Mouse (Mus musculus): Measurements from ENCODE around the gene Pald1. TPM values are rescaled to one million over a fixed set of nuclear protein-coding genes. Genes with fewer than 3 reads are reported as not detected.

Gene Pald1
- polyA plus RNA-seq, 1 experiment from 2014 or later: 19.5 TPM

DNA sequence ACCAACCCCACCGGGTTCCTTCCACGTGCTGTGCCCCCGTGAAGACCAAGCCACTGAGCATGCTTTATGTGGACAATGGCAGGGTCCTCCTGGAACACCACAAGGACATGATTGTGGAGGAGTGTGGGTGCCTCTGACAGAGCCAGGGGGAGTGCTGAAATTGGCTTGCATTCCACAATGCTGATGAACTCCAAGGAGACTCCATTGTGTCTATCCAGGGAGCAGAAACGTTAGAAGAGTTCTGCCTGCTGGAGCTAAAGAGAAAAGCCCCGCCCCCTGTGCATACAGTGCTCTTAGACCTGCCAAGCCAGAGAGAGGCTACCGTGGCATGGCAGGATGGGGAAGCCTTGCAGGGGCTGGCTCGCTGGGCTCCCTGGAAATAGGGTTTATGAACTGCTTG, 41.2 kb upstream of the Pald1 start:
- Histone ChIP-seq H3K4me3 (ENCODE audit: control insufficient read depth in 1 of 2, insufficient read depth in 1 of 2, low read depth in 1 of 2, low read length in 2 of 2) (no peak overlapping the region), H3K27ac (replicated peaks in 1 of 2; ENCODE audit: control insufficient read depth in 1 of 2, insufficient read depth in 1 of 2, low read depth in 2 of 2, low read length in 2 of 2) (no peak overlapping the region), H3K4me1 (ENCODE audit: control insufficient read depth in 2 of 2, insufficient read depth in 2 of 2, low read length in 2 of 2) (peaks cover 7 to 21% of the 10 kb centered on the region in 2 experiments), H3K4me2 (ENCODE audit: low read length) (peak overlapping the region; percentile 44), H3K9ac (ENCODE audit: low read length) (no peak overlapping the region; the same call in 1 of the 2 replicates), H3K36me3 (ENCODE audit: control insufficient read depth, insufficient read depth, low read length) (peaks cover 5% of the 10 kb centered on the region), H3K9me3 (ENCODE audit: control insufficient read depth, low read length) (no peaks in the 10 kb centered on the region), H3K27me3 (ENCODE audit: control insufficient read depth, insufficient read depth, low read length) (peaks cover 9% of the 10 kb centered on the region)
- WGBS: 19% methylated on average over 7 of the region's 7 CpGs
- ATAC-seq (ENCODE audit: insufficient number of reproducible peaks, insufficient read depth, low FRiP score, low read depth): no peak; the same call in 1 of the 2 replicates

DNA sequence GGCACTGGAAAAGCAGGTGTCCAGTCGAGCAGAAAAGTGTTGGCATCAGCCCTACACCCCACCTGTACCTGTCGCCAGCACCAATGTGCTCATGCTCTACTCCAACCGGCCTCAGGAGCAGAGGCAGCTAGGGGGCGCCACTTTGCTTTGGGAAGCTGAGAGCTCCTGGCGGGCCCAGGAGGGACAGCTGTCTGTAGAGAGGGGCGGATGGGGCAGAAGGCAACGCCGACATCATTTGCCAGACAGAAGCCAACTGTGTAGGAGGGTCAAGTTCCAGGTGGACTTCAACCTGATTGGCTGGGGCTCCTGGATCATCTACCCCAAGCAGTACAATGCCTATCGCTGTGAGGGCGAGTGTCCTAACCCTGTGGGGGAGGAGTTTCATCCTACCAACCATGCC, 40.0 kb upstream of the Pald1 start:
- H3K36me3 ChIP-seq (ENCODE audit: control insufficient read depth, insufficient read depth, low read length): no peaks in the 10 kb centered on the region
- H3K9ac ChIP-seq (ENCODE audit: low read length): no peak overlapping the region
- no peak overlapping the region for H3K4me3 ChIP-seq (ENCODE audit: control insufficient read depth in 1 of 2, insufficient read depth in 1 of 2, low read depth in 1 of 2, low read length in 2 of 2)
- peaks cover 21% of the 10 kb centered on the region for H3K27me3 ChIP-seq (ENCODE audit: control insufficient read depth, insufficient read depth, low read length)
- WGBS: 56% methylated on average over 10 of the region's 10 CpGs
- ATAC-seq (ENCODE audit: insufficient number of reproducible peaks, insufficient read depth, low FRiP score, low read depth): no peak
- H3K27ac ChIP-seq (replicated peaks in 1 of 2; ENCODE audit: control insufficient read depth in 1 of 2, insufficient read depth in 1 of 2, low read depth in 2 of 2, low read length in 2 of 2): no peak overlapping the region
- H3K4me1 ChIP-seq (ENCODE audit: control insufficient read depth in 2 of 2, insufficient read depth in 2 of 2, low read length in 2 of 2): peaks cover 9 to 24% of the 10 kb centered on the region in 2 experiments
- no peak overlapping the region for H3K4me2 ChIP-seq (ENCODE audit: low read length)
- H3K9me3 ChIP-seq (ENCODE audit: control insufficient read depth, low read length): no peaks in the 10 kb centered on the region

GRCm38 (mm10) chr10:61422861-61423260, 39.5 kb upstream of the Pald1 start:
- H3K9me3 ChIP-seq (ENCODE audit: control insufficient read depth, low read length): no peaks in the 10 kb centered on the region
- peaks cover 9 to 28% of the 10 kb centered on the region in 2 experiments for H3K4me1 ChIP-seq (ENCODE audit: control insufficient read depth in 2 of 2, insufficient read depth in 2 of 2, low read length in 2 of 2)
- H3K36me3 ChIP-seq (ENCODE audit: control insufficient read depth, insufficient read depth, low read length): no peaks in the 10 kb centered on the region
- no peak overlapping the region for H3K4me3 ChIP-seq (ENCODE audit: control insufficient read depth in 1 of 2, insufficient read depth in 1 of 2, low read depth in 1 of 2, low read length in 2 of 2)
- H3K27me3 ChIP-seq (ENCODE audit: control insufficient read depth, insufficient read depth, low read length): peaks cover 25% of the 10 kb centered on the region
- 88% methylated on average over 12 of the region's 12 CpGs for WGBS
- H3K9ac ChIP-seq (ENCODE audit: low read length): no peak overlapping the region
- ATAC-seq (ENCODE audit: insufficient number of reproducible peaks, insufficient read depth, low FRiP score, low read depth): no peak
- no peak overlapping the region for H3K4me2 ChIP-seq (ENCODE audit: low read length)
- H3K27ac ChIP-seq (replicated peaks in 1 of 2; ENCODE audit: control insufficient read depth in 1 of 2, insufficient read depth in 1 of 2, low read depth in 2 of 2, low read length in 2 of 2): no peak overlapping the region

DNA sequence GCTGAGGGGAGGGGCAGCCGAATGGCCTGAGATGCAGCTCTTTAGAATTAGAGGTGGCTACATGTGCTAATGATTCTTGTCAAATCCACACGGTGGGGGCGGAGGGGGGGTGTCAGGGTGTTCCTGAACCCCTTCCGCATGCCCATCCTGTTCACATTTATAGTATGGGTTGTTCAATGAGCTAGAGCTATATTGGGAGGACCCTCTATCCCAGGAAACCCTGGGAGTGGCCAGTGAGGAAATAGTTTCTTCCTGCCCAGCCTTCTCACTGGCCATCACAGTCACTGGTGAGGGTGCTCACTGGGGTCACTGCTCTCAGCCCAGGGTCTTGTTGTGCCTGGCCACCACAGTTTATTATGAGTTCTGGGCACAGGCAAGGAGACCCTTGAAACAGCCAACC, 36.7 kb upstream of the Pald1 start:
- no peak overlapping the region for H3K4me2 ChIP-seq (ENCODE audit: low read length)
- H3K4me1 ChIP-seq (ENCODE audit: control insufficient read depth in 2 of 2, insufficient read depth in 2 of 2, low read length in 2 of 2): peaks cover 9 to 18% of the 10 kb centered on the region in 2 experiments
- no peak overlapping the region for H3K4me3 ChIP-seq (ENCODE audit: control insufficient read depth in 1 of 2, insufficient read depth in 1 of 2, low read depth in 1 of 2, low read length in 2 of 2)
- H3K9me3 ChIP-seq (ENCODE audit: control insufficient read depth, low read length): no peaks in the 10 kb centered on the region
- ATAC-seq (ENCODE audit: insufficient number of reproducible peaks, insufficient read depth, low FRiP score, low read depth): no peak
- H3K27me3 ChIP-seq (ENCODE audit: control insufficient read depth, insufficient read depth, low read length): peaks cover 45% of the 10 kb centered on the region
- 50% methylated on average over 4 of the region's 4 CpGs for WGBS
- no peak overlapping the region for H3K27ac ChIP-seq (replicated peaks in 1 of 2; ENCODE audit: control insufficient read depth in 1 of 2, insufficient read depth in 1 of 2, low read depth in 2 of 2, low read length in 2 of 2)
- H3K9ac ChIP-seq (ENCODE audit: low read length): no peak overlapping the region
- no peaks in the 10 kb centered on the region for H3K36me3 ChIP-seq (ENCODE audit: control insufficient read depth, insufficient read depth, low read length)

- H3K4me2 ChIP-seq (ENCODE audit: low read length): peak overlapping the region; percentile 86; the same call in 1 of the 2 replicates
- 5% methylated on average over 23 of the region's 24 CpGs for WGBS
- no peak for ATAC-seq (ENCODE audit: insufficient number of reproducible peaks, insufficient read depth, low FRiP score, low read depth)
Measured at GRCm38 (mm10) chr10:61419146-61419545, 35.8 kb upstream of the Pald1 start.

GRCm38 (mm10) chr10:61418131-61418900, 35.0 kb upstream of the Pald1 start:
- peaks cover 45% of the 10 kb centered on the region for H3K27me3 ChIP-seq (ENCODE audit: control insufficient read depth, insufficient read depth, low read length)
- H3K9ac ChIP-seq (ENCODE audit: low read length): peak overlapping the region; percentile 59
- peak; percentile 29; the same call in 1 of the 2 replicates for ATAC-seq (ENCODE audit: insufficient number of reproducible peaks, insufficient read depth, low FRiP score, low read depth)
- H3K36me3 ChIP-seq (ENCODE audit: control insufficient read depth, insufficient read depth, low read length): no peaks in the 10 kb centered on the region
- peak overlapping the region; percentile 86 for H3K4me2 ChIP-seq (ENCODE audit: low read length)
- no peak overlapping the region for H3K27ac ChIP-seq (replicated peaks in 1 of 2; ENCODE audit: control insufficient read depth in 1 of 2, insufficient read depth in 1 of 2, low read depth in 2 of 2, low read length in 2 of 2)
- no peaks in the 10 kb centered on the region for H3K9me3 ChIP-seq (ENCODE audit: control insufficient read depth, low read length)
- H3K4me3 ChIP-seq (ENCODE audit: control insufficient read depth in 1 of 2, insufficient read depth in 1 of 2, low read depth in 1 of 2, low read length in 2 of 2): peak overlapping the region; percentile 44 to 50
- H3K4me1 ChIP-seq (ENCODE audit: control insufficient read depth in 2 of 2, insufficient read depth in 2 of 2, low read length in 2 of 2): peaks cover 4 to 12% of the 10 kb centered on the region in 2 experiments
- 1% methylated on average over 50 of the region's 50 CpGs for WGBS

More at GRCm38 (mm10) chr10:61419146-61419545, 35.8 kb upstream of the Pald1 start:
- Histone ChIP-seq H3K4me3 (ENCODE audit: control insufficient read depth in 1 of 2, insufficient read depth in 1 of 2, low read depth in 1 of 2, low read length in 2 of 2) (peak overlapping the region in 1 of 2 experiments; percentile 44; a peak in 1 of 4 replicates), H3K27ac (replicated peaks in 1 of 2; ENCODE audit: control insufficient read depth in 1 of 2, insufficient read depth in 1 of 2, low read depth in 2 of 2, low read length in 2 of 2) (no peak overlapping the region), H3K9ac (ENCODE audit: low read length) (no peak overlapping the region), H3K4me1 (ENCODE audit: control insufficient read depth in 2 of 2, insufficient read depth in 2 of 2, low read length in 2 of 2) (peaks cover 4 to 12% of the 10 kb centered on the region in 2 experiments; a peak in 3 of 4 replicates), H3K36me3 (ENCODE audit: control insufficient read depth, insufficient read depth, low read length) (no peaks in the 10 kb centered on the region), H3K27me3 (ENCODE audit: control insufficient read depth, insufficient read depth, low read length) (peaks cover 45% of the 10 kb centered on the region), H3K9me3 (ENCODE audit: control insufficient read depth, low read length) (no peaks in the 10 kb centered on the region)

GRCm38 (mm10) chr10:61417672-61418071, 34.3 kb upstream of the Pald1 start, which contains the start of gene Nodal:
TSS of gene Nodal (plus strand) at chr10:61417972.
- peak within 1 kb of the TSS; percentile 44 to 50 for H3K4me3 ChIP-seq (ENCODE audit: control insufficient read depth in 1 of 2, insufficient read depth in 1 of 2, low read depth in 1 of 2, low read length in 2 of 2)
- 23% methylated on average over 10 of the region's 10 CpGs for WGBS
- peak within 1 kb of the TSS; percentile 59 for H3K9ac ChIP-seq (ENCODE audit: low read length)
- no peaks in the 10 kb centered on the region for H3K36me3 ChIP-seq (ENCODE audit: control insufficient read depth, insufficient read depth, low read length)
- no peak for ATAC-seq (ENCODE audit: insufficient number of reproducible peaks, insufficient read depth, low FRiP score, low read depth)
- H3K9me3 ChIP-seq (ENCODE audit: control insufficient read depth, low read length): no peaks in the 10 kb centered on the region
- peak within 1 kb of the TSS; percentile 86 for H3K4me2 ChIP-seq (ENCODE audit: low read length)
- peaks cover 8 to 18% of the 10 kb centered on the region in 2 experiments for H3K4me1 ChIP-seq (ENCODE audit: control insufficient read depth in 2 of 2, insufficient read depth in 2 of 2, low read length in 2 of 2)
- H3K27me3 ChIP-seq (ENCODE audit: control insufficient read depth, insufficient read depth, low read length): peaks cover 45% of the 10 kb centered on the region
- no peak within 1 kb of the TSS for H3K27ac ChIP-seq (replicated peaks in 1 of 2; ENCODE audit: control insufficient read depth in 1 of 2, insufficient read depth in 1 of 2, low read depth in 2 of 2, low read length in 2 of 2)
